ENCODE assay signal across 24 mouse cellular contexts in the genomic region with DNA sequence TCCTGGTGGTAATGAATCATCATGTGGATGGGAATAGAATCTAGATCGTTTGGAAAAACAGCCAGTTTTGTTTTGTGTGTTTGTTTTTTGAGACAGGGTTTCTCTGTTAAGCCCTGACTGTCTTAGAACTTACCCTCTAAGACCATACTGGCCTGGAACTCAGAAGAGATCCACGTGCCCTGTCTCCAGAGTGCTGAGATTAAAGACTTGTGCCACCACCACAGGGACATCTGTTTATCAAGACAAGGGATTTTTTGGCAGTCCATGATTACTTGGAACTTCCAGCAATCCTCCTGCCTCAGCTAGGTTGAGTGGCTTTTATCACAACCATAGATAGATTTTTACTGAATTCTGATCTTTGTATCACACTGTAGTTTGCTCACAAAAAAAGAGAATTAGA. TPM values are rescaled to one million over a fixed set of nuclear protein-coding genes. Genes with fewer than 3 reads are reported as not detected.
DNase-seq lines count a peak whose midpoint lies in the region; ATAC-seq and TF ChIP-seq lines count a peak whose summit lies in the region.
"Had no signal": no experiment of that assay in that cellular context is flagged by ENCODE, and none has a peak within 500 bp of the region (broad histone marks: within the 10 kb centered on the region; RNA-seq: fewer than 3 reads in every experiment).

No protein-coding gene starts in this region.

- intact Hi-C loops in left cerebral cortex, postnatal 25 days (cut with DNase I): loop anchor here (5.0 kb wide), 1 partner anchor 167 kb away; no protein-coding TSS in a partner anchor

- peaks cover 22% of the 10 kb centered on the region for H3K4me1 ChIP-seq in hindbrain, embryonic 13.5 days (replicated peaks)
- peaks cover 12% of the 10 kb centered on the region for H3K4me1 ChIP-seq in hindbrain, embryonic 14.5 days (replicated peaks; ENCODE audit: control insufficient read depth, insufficient read depth, low read length)
- peaks cover 7 to 18% of the 10 kb centered on the region in 2 experiments; a peak in 3 of 4 replicates for H3K4me1 ChIP-seq in MEL (ENCODE audit: control insufficient read depth in 1 of 2, insufficient read depth in 2 of 2, low read length in 2 of 2)
- H3K4me1 ChIP-seq in liver, embryonic 14.5 days (replicated peaks; ENCODE audit: control insufficient read depth in 2 of 2, insufficient read depth in 2 of 2, low read length in 1 of 2): peaks cover 41 to 43% of the 10 kb centered on the region in 2 experiments

- DNase-seq in hindbrain, embryonic 14.5 days (ENCODE audit: low spot score): no peak
- DNase-seq in 416B (ENCODE audit: low read depth) (peak; percentile 40), MEL (ENCODE audit: low read depth, low spot score) (peak; percentile 49)
- DNase-seq in liver, embryonic 14.5 days (ENCODE audit: low read depth in 3 of 3, low spot score in 3 of 3): no peak
- no peak for DNase-seq in adrenal gland, adult 8-10 months
- DNase-seq in left cerebral cortex, postnatal 25 days (ENCODE audit: low spot score in 2 of 2): no peak
- no peak for DNase-seq in adrenal gland, postnatal 14 days
- DNase-seq: adrenal gland, postnatal 25 days; cerebellum, adult 8-10 months; heart, postnatal 10 days; kidney, postnatal 4 days; lung, embryonic 14.5 days; lung, postnatal 4 days had no signal

- H3K9ac ChIP-seq in hindbrain, embryonic 13.5 days: no peak overlapping the region
- H3K9ac ChIP-seq in hindbrain, embryonic 14.5 days: no peak overlapping the region
- peak overlapping the region; percentile 53 for H3K9ac ChIP-seq in MEL (ENCODE audit: control insufficient read depth, low read depth, low read length, poor library complexity, severe bottlenecking)
- no peak overlapping the region for H3K9ac ChIP-seq in liver, embryonic 14.5 days (replicated peaks)
- H3K9ac ChIP-seq: lung, embryonic 14.5 days; midbrain, embryonic 12.5 days; neural tube, embryonic 12.5 days had no signal

- no peaks in the 10 kb centered on the region for H3K9me3 ChIP-seq in hindbrain, embryonic 13.5 days
- no peaks in the 10 kb centered on the region for H3K9me3 ChIP-seq in hindbrain, embryonic 14.5 days (ENCODE audit: control insufficient read depth, low read length)
- H3K9me3 ChIP-seq in MEL (replicated peaks; ENCODE audit: insufficient read depth, low read length): no peaks in the 10 kb centered on the region
- H3K9me3 ChIP-seq in liver, embryonic 14.5 days (ENCODE audit: control insufficient read depth, low read length): no peaks in the 10 kb centered on the region
- H3K9me3 ChIP-seq: midbrain, embryonic 12.5 days; neural tube, embryonic 12.5 days had no signal

- no peak for ATAC-seq in hindbrain, embryonic 13.5 days (ENCODE audit: low FRiP score)
- no peak for ATAC-seq in hindbrain, embryonic 14.5 days (ENCODE audit: low FRiP score)
- ATAC-seq in liver, embryonic 14.5 days (ENCODE audit: insufficient read depth): no peak
- ATAC-seq: activated CD4-positive, CD25-positive, alpha-beta regulatory T cell, adult 4 months; inflammation-experienced regulatory T-cells, adult 6 months had no signal

- H3K36me3 ChIP-seq in hindbrain, embryonic 13.5 days: peaks cover 13% of the 10 kb centered on the region
- peaks cover 9% of the 10 kb centered on the region for H3K36me3 ChIP-seq in hindbrain, embryonic 14.5 days (replicated peaks; ENCODE audit: control insufficient read depth, insufficient read depth)
- peaks cover 0 to 16% of the 10 kb centered on the region in 2 experiments; a peak in 2 of 4 replicates for H3K36me3 ChIP-seq in MEL (ENCODE audit: control insufficient read depth in 1 of 2, insufficient read depth in 2 of 2, low read length in 2 of 2)
- peaks cover 22% of the 10 kb centered on the region for H3K36me3 ChIP-seq in liver, embryonic 14.5 days (replicated peaks; ENCODE audit: control insufficient read depth, insufficient read depth, low read depth)

- no peak for TF ChIP-seq POLR2A in MEL (IDR thresholded peaks at IDR 0.05; ENCODE audit: control insufficient read depth in 1 of 2, insufficient read depth in 1 of 2, low read depth in 1 of 2, low read length in 2 of 2, poor library complexity in 1 of 2)

- peaks cover 23% of the 10 kb centered on the region for H3K79me2 ChIP-seq in MEL (ENCODE audit: control insufficient read depth, insufficient read depth, low read length, poor library complexity)

- no peak overlapping the region for H3K4me2 ChIP-seq in hindbrain, embryonic 13.5 days
- H3K4me2 ChIP-seq in hindbrain, embryonic 14.5 days (replicated peaks): no peak overlapping the region
- H3K4me2 ChIP-seq in liver, embryonic 14.5 days (ENCODE audit: low read depth): peak overlapping the region; percentile 65

- H3K27ac ChIP-seq in hindbrain, embryonic 13.5 days: 0 out of 2 replicates have a peak overlapping the region, but pooled peaks have one; percentile 12
- no peak overlapping the region for H3K27ac ChIP-seq in hindbrain, embryonic 14.5 days
- peak overlapping the region; percentile 76 for H3K27ac ChIP-seq in MEL (ENCODE audit: control insufficient read depth, low read depth, low read length)
- peak overlapping the region; percentile 41 for H3K27ac ChIP-seq in liver, embryonic 14.5 days
- H3K27ac ChIP-seq: midbrain, embryonic 12.5 days; neural tube, embryonic 12.5 days had no signal

- no peaks in the 10 kb centered on the region for H3K27me3 ChIP-seq in hindbrain, embryonic 13.5 days
- no peaks in the 10 kb centered on the region for H3K27me3 ChIP-seq in hindbrain, embryonic 14.5 days (ENCODE audit: control insufficient read depth, insufficient read depth, low read length)
- no peaks in the 10 kb centered on the region for H3K27me3 ChIP-seq in MEL (ENCODE audit: control insufficient read depth in 1 of 2, insufficient read depth in 2 of 2, low read length in 2 of 2)
- no peaks in the 10 kb centered on the region; the same call in 1 of the 2 replicates for H3K27me3 ChIP-seq in liver, embryonic 14.5 days (ENCODE audit: control insufficient read depth, insufficient read depth, low read length)
- H3K27me3 ChIP-seq: midbrain, embryonic 12.5 days; neural tube, embryonic 12.5 days had no signal

- no peak for TF ChIP-seq RAD21 in MEL (IDR thresholded peaks at IDR 0.05; ENCODE audit: low read depth, low read length)

- no peak for TF ChIP-seq EP300 in MEL (IDR thresholded peaks at IDR 0.05; ENCODE audit: low read depth in 1 of 2, low read length in 2 of 2)
- no peak for TF ChIP-seq EP300 in liver, embryonic 14.5 days (IDR thresholded peaks at IDR 0.05; ENCODE audit: low read depth)

- H3K4me3 ChIP-seq in hindbrain, embryonic 13.5 days: no peak overlapping the region
- H3K4me3 ChIP-seq in hindbrain, embryonic 14.5 days (replicated peaks; ENCODE audit: low read length): no peak overlapping the region
- peak overlapping the region; percentile 41 to 69 for H3K4me3 ChIP-seq in MEL (ENCODE audit: control insufficient read depth in 1 of 2, insufficient read depth in 1 of 2, low read depth in 2 of 2, low read length in 2 of 2)
- H3K4me3 ChIP-seq in liver, embryonic 14.5 days (ENCODE audit: insufficient read depth in 1 of 2, low read depth in 2 of 2, low read length in 2 of 2): no peak overlapping the region
- H3K4me3 ChIP-seq: midbrain, embryonic 12.5 days; neural tube, embryonic 12.5 days had no signal

- 82% methylated on average over 2 of the region's 2 CpGs for WGBS in hindbrain, embryonic 13.5 days
- 78% methylated on average over 2 of the region's 2 CpGs for WGBS in hindbrain, embryonic 14.5 days
- WGBS in liver, embryonic 14.5 days (ENCODE audit: insufficient replicate concordance): 30% methylated on average over 2 of the region's 2 CpGs

- no peak for TF ChIP-seq CTCF in MEL (IDR thresholded peaks at IDR 0.05 in 2 of 3, conservative IDR thresholded peaks at IDR 0.05 in 1 of 3; ENCODE audit: control insufficient read depth in 1 of 3, insufficient read depth in 1 of 3, low read depth in 2 of 3, low read length in 3 of 3, poor library complexity in 1 of 3, severe bottlenecking in 1 of 3)
- no peak for TF ChIP-seq CTCF in liver, embryonic 14.5 days (IDR thresholded peaks at IDR 0.05; ENCODE audit: low read depth)

RNA-seq across cellular contexts. Expression of a gene that starts 1.6 kb away (rescaled TPM):
- polyA plus RNA-seq in hindbrain, embryonic 13.5 days (2015; fragmentation: Nextera tagmentation; extraction: Ambion mirVana): 1,227 and 1,240 TPM in 2 replicates
- polyA plus RNA-seq in hindbrain, embryonic 14.5 days (2014; fragmentation: Nextera tagmentation; extraction: Ambion mirVana): 1,195 and 1,204 TPM in 2 replicates
- 983 and 1,061 TPM in 2 replicates for total RNA-seq in MEL (2012; rRNA removed)
- 1,000 to 10,000 TPM in 1 of 2 experiments, not detected in 1; 1,528 TPM for polyA plus RNA-seq in MEL (2012; ENCODE audit: insufficient read depth in 1 of 2, insufficient read length in 2 of 2, low read depth in 1 of 2, low replicate concordance in 2 of 2, missing spikeins in 1 of 2)
- polyA plus RNA-seq in liver, embryonic 14.5 days (2012; rRNA removed): 673 and 795 TPM in 2 replicates
- polyA plus RNA-seq in liver, embryonic 14.5 days (2014; fragmentation: Nextera tagmentation; extraction: Ambion mirVana): 1,285 and 1,384 TPM in 2 replicates
- 1,000 to 10,000 TPM in 1 of 4 experiments, 100 to 1,000 TPM in 3; 825 to 1,012 (median 923) TPM for total RNA-seq in adrenal gland, adult 8-10 months (2022)
- total RNA-seq in left cerebral cortex, postnatal 25 days (2021): 100 to 1,000 TPM; 500 to 527 TPM
- 734 and 741 TPM in 2 replicates for total RNA-seq in adrenal gland, postnatal 14 days (2021)

RNA-seq across cellular contexts. Expression of a gene that starts 11.5 kb away (rescaled TPM):
- polyA plus RNA-seq in hindbrain, embryonic 13.5 days (2015; fragmentation: Nextera tagmentation; extraction: Ambion mirVana): 0.56 and 0.95 TPM in 2 replicates
- polyA plus RNA-seq in hindbrain, embryonic 14.5 days (2014; fragmentation: Nextera tagmentation; extraction: Ambion mirVana): 0.37 and 0.96 TPM in 2 replicates
- not detected in 2 replicates for total RNA-seq in MEL (2012; rRNA removed)
- under 1 TPM in 1 of 2 experiments, not detected in 1; 0.39 TPM for polyA plus RNA-seq in MEL (2012; ENCODE audit: insufficient read depth in 1 of 2, insufficient read length in 2 of 2, low read depth in 1 of 2, low replicate concordance in 2 of 2, missing spikeins in 1 of 2)
- polyA plus RNA-seq in liver, embryonic 14.5 days (2012; rRNA removed): 0.15 TPM in 1 of 2 replicates, not detected in the other
- not detected in 2 replicates for polyA plus RNA-seq in liver, embryonic 14.5 days (2014; fragmentation: Nextera tagmentation; extraction: Ambion mirVana)
- total RNA-seq in adrenal gland, adult 8-10 months (2022): 10 to 100 TPM in 2 of 4 experiments, 1 to 10 TPM in 2; 5.7 to 23.4 (median 12.4) TPM
- 1 to 10 TPM; 4.0 to 4.5 TPM for total RNA-seq in left cerebral cortex, postnatal 25 days (2021)
- total RNA-seq in adrenal gland, postnatal 14 days (2021): 2.8 and 3.1 TPM in 2 replicates
- total RNA-seq: granulocyte monocyte progenitor cell, adult 5-6 weeks; monocyte, adult 5-6 weeks had no signal
- polyA plus RNA-seq: activated CD4-positive, CD25-positive, alpha-beta regulatory T cell, adult 4 months; inflammation-experienced regulatory T-cells, adult 6 months had no signal

RNA-seq across cellular contexts. Expression of a gene that starts 19.0 kb away (rescaled TPM):
- polyA plus RNA-seq in hindbrain, embryonic 13.5 days (2015; fragmentation: Nextera tagmentation; extraction: Ambion mirVana): 3.4 and 3.5 TPM in 2 replicates
- polyA plus RNA-seq in hindbrain, embryonic 14.5 days (2014; fragmentation: Nextera tagmentation; extraction: Ambion mirVana): 9.9 and 14.3 TPM in 2 replicates
- total RNA-seq in MEL (2012; rRNA removed): not detected in 2 replicates
- polyA plus RNA-seq in MEL (2012; ENCODE audit: insufficient read depth in 1 of 2, insufficient read length in 2 of 2, low read depth in 1 of 2, low replicate concordance in 2 of 2, missing spikeins in 1 of 2): not detected
- polyA plus RNA-seq in liver, embryonic 14.5 days (2012; rRNA removed): 0.01 TPM in 1 of 2 replicates, not detected in the other
- polyA plus RNA-seq in liver, embryonic 14.5 days (2014; fragmentation: Nextera tagmentation; extraction: Ambion mirVana): 0.04 TPM in 1 of 2 replicates, not detected in the other
- 10 to 100 TPM in 3 of 4 experiments, 1 to 10 TPM in 1; 8.4 to 21.5 (median 15.9) TPM for total RNA-seq in adrenal gland, adult 8-10 months (2022)
- 10 to 100 TPM; 35.6 to 48.0 TPM for total RNA-seq in left cerebral cortex, postnatal 25 days (2021)
- total RNA-seq in adrenal gland, postnatal 14 days (2021): 1.0 and 1.2 TPM in 2 replicates
- total RNA-seq: monocyte, adult 5-6 weeks had no signal
- polyA plus RNA-seq: activated CD4-positive, CD25-positive, alpha-beta regulatory T cell, adult 4 months; heart, embryonic 11.5 days; inflammation-experienced regulatory T-cells, adult 6 months; urinary bladder, adult 2 months had no signal

RNA-seq across cellular contexts. Expression of a gene that starts 19.8 kb away (rescaled TPM):
- polyA plus RNA-seq in hindbrain, embryonic 13.5 days (2015; fragmentation: Nextera tagmentation; extraction: Ambion mirVana): 0.22 TPM in 1 of 2 replicates, not detected in the other
- polyA plus RNA-seq in hindbrain, embryonic 14.5 days (2014; fragmentation: Nextera tagmentation; extraction: Ambion mirVana): 0.16 TPM in 1 of 2 replicates, not detected in the other
- total RNA-seq in MEL (2012; rRNA removed): 0.42 and 0.59 TPM in 2 replicates
- 1 to 10 TPM in 1 of 2 experiments, not detected in 1; 1.1 TPM for polyA plus RNA-seq in MEL (2012; ENCODE audit: insufficient read depth in 1 of 2, insufficient read length in 2 of 2, low read depth in 1 of 2, low replicate concordance in 2 of 2, missing spikeins in 1 of 2)
- 0.31 and 0.36 TPM in 2 replicates for polyA plus RNA-seq in liver, embryonic 14.5 days (2012; rRNA removed)
- polyA plus RNA-seq in liver, embryonic 14.5 days (2014; fragmentation: Nextera tagmentation; extraction: Ambion mirVana): 0.08 TPM in 1 of 2 replicates, not detected in the other
- 1 to 10 TPM in 1 of 4 experiments, under 1 TPM in 3; 0.20 to 1.3 (median 0.68) TPM for total RNA-seq in adrenal gland, adult 8-10 months (2022)
- total RNA-seq in left cerebral cortex, postnatal 25 days (2021): 1 to 10 TPM; 1.6 to 2.7 TPM
- total RNA-seq in adrenal gland, postnatal 14 days (2021): 0.74 and 0.94 TPM in 2 replicates
- total RNA-seq: monocyte, adult 5-6 weeks had no signal
- polyA plus RNA-seq: activated CD4-positive, CD25-positive, alpha-beta regulatory T cell, adult 4 months; hindbrain, embryonic 11.5 days; inflammation-experienced regulatory T-cells, adult 6 months; limb, embryonic 11.5 days; neural tube, embryonic 12.5 days had no signal

RNA-seq across cellular contexts. Expression of a gene that starts 26.4 kb away (rescaled TPM):
- 128 and 132 TPM in 2 replicates for polyA plus RNA-seq in hindbrain, embryonic 13.5 days (2015; fragmentation: Nextera tagmentation; extraction: Ambion mirVana)
- polyA plus RNA-seq in hindbrain, embryonic 14.5 days (2014; fragmentation: Nextera tagmentation; extraction: Ambion mirVana): 117 and 123 TPM in 2 replicates
- total RNA-seq in MEL (2012; rRNA removed): 79.8 and 86.9 TPM in 2 replicates
- polyA plus RNA-seq in MEL (2012; ENCODE audit: insufficient read depth in 1 of 2, insufficient read length in 2 of 2, low read depth in 1 of 2, low replicate concordance in 2 of 2, missing spikeins in 1 of 2): 100 to 1,000 TPM in 1 of 2 experiments, not detected in 1; 217 TPM
- polyA plus RNA-seq in liver, embryonic 14.5 days (2012; rRNA removed): 46.7 and 50.8 TPM in 2 replicates
- polyA plus RNA-seq in liver, embryonic 14.5 days (2014; fragmentation: Nextera tagmentation; extraction: Ambion mirVana): 77.0 and 85.0 TPM in 2 replicates
- total RNA-seq in adrenal gland, adult 8-10 months (2022): 100 to 1,000 TPM in 3 of 4 experiments, 10 to 100 TPM in 1; 92.4 to 130 (median 107) TPM
- total RNA-seq in left cerebral cortex, postnatal 25 days (2021): 10 to 100 TPM; 57.5 to 62.4 TPM
- 59.5 and 71.1 TPM in 2 replicates for total RNA-seq in adrenal gland, postnatal 14 days (2021)

Comparison
In these comparisons a context has a peak if more than half of its experiments do, and no peak if none do; other contexts are left out.
1. H3K4me3 ChIP-seq: peak in MEL (2 of 2); none in hindbrain, embryonic 13.5 days (single experiment), hindbrain, embryonic 14.5 days (single experiment) and liver, embryonic 14.5 days (0 of 2).
2. DNase-seq: peak in 416B (single experiment) and MEL (single experiment); none in hindbrain, embryonic 14.5 days (single experiment), liver, embryonic 14.5 days (0 of 3), adrenal gland, adult 8-10 months (single experiment), left cerebral cortex, postnatal 25 days (0 of 2) and adrenal gland, postnatal 14 days (single experiment).